Comparison of ENCODE assay signal across 12 mouse cellular contexts in genomic region chr9:43777362-43778360, GRCm38 (mm10). TPM values are rescaled to one million over a fixed set of nuclear protein-coding genes. Genes with fewer than 3 reads are reported as not detected.
DNase-seq lines count a peak whose midpoint lies in the region; ATAC-seq and TF ChIP-seq lines count a peak whose summit lies in the region.
"Had no signal": no experiment of that assay in that cellular context is flagged by ENCODE, and none has a peak within 500 bp of the region (broad histone marks: within the 10 kb centered on the region; RNA-seq: fewer than 3 reads in every experiment).

No protein-coding gene starts in this region.

- no peaks in the 10 kb centered on the region for H3K27me3 ChIP-seq in midbrain, embryonic 10.5 days (ENCODE audit: low read depth, poor library complexity, severe bottlenecking)
- no peaks in the 10 kb centered on the region for H3K27me3 ChIP-seq in midbrain, embryonic 15.5 days (replicated peaks)
- H3K27me3 ChIP-seq in kidney, postnatal 0 days (ENCODE audit: insufficient read depth, low read length) = no peaks in the 10 kb centered on the region
- H3K27me3 ChIP-seq: heart, embryonic 15.5 days had no signal

- H3K4me2 ChIP-seq in midbrain, embryonic 15.5 days = no peak overlapping the region
- H3K4me2 ChIP-seq in kidney, postnatal 0 days (ENCODE audit: low read length) = no peak overlapping the region
- H3K4me2 ChIP-seq: heart, embryonic 15.5 days had no signal

- H3K9ac ChIP-seq in midbrain, embryonic 15.5 days = no peak overlapping the region
- H3K9ac ChIP-seq in kidney, postnatal 0 days (ENCODE audit: low read depth, low read length) = no peak overlapping the region
- H3K9ac ChIP-seq: heart, embryonic 15.5 days had no signal

- intact Hi-C loops in gastrocnemius, postnatal 36 days (cut with DNase I) = no loop called here
- intact Hi-C loops in left cerebral cortex, postnatal 25 days (cut with DNase I) = no loop called here
- intact Hi-C loops in left cerebral cortex, postnatal 10 days (cut with DNase I) = no loop called here

- 0 out of 2 replicates have a peak, but pooled peaks cover 2% of the 10 kb centered on the region for H3K36me3 ChIP-seq in midbrain, embryonic 10.5 days
- no peaks in the 10 kb centered on the region for H3K36me3 ChIP-seq in midbrain, embryonic 15.5 days (replicated peaks)
- H3K36me3 ChIP-seq in kidney, postnatal 0 days (ENCODE audit: insufficient read depth, low read length) = no peaks in the 10 kb centered on the region
- H3K36me3 ChIP-seq: heart, embryonic 15.5 days had no signal

- TF ChIP-seq CTCF in kidney, postnatal 0 days (IDR thresholded peaks at IDR 0.05; ENCODE audit: low read depth) = peak; percentile 25; the same call in 1 of the 2 replicates

- peak overlapping the region; percentile 61 for H3K27ac ChIP-seq in midbrain, embryonic 10.5 days (replicated peaks)
- no peak overlapping the region for H3K27ac ChIP-seq in midbrain, embryonic 15.5 days
- no peak overlapping the region for H3K27ac ChIP-seq in kidney, postnatal 0 days
- H3K27ac ChIP-seq: heart, embryonic 15.5 days had no signal

- 90% methylated on average over 16 of the region's 16 CpGs for WGBS in midbrain, embryonic 10.5 days
- 81% methylated on average over 16 of the region's 16 CpGs for WGBS in midbrain, embryonic 15.5 days
- 76% methylated on average over 16 of the region's 16 CpGs for WGBS in kidney, postnatal 0 days

- no peak overlapping the region for H3K4me3 ChIP-seq in midbrain, embryonic 10.5 days
- H3K4me3 ChIP-seq in midbrain, embryonic 15.5 days = no peak overlapping the region
- H3K4me3 ChIP-seq in kidney, postnatal 0 days (replicated peaks; ENCODE audit: low read depth, low read length) = no peak overlapping the region
- H3K4me3 ChIP-seq: erythroblast, embryonic 14.5 days; heart, embryonic 15.5 days had no signal

- no peaks in the 10 kb centered on the region for H3K9me3 ChIP-seq in midbrain, embryonic 10.5 days (replicated peaks)
- no peaks in the 10 kb centered on the region for H3K9me3 ChIP-seq in midbrain, embryonic 15.5 days
- no peaks in the 10 kb centered on the region for H3K9me3 ChIP-seq in kidney, postnatal 0 days (replicated peaks; ENCODE audit: low read length)
- H3K9me3 ChIP-seq: heart, embryonic 15.5 days had no signal

- H3K4me1 ChIP-seq in midbrain, embryonic 10.5 days = peaks cover 72% of the 10 kb centered on the region
- peaks cover 20% of the 10 kb centered on the region for H3K4me1 ChIP-seq in midbrain, embryonic 15.5 days
- H3K4me1 ChIP-seq in kidney, postnatal 0 days (replicated peaks; ENCODE audit: insufficient read depth, low read length) = peaks cover 3% of the 10 kb centered on the region; the same call in 1 of the 2 replicates

- ATAC-seq in midbrain, embryonic 15.5 days (replicated peaks) = no peak
- peak; percentile 58; the same call in 1 of the 2 replicates for ATAC-seq in kidney, postnatal 0 days (replicated peaks; ENCODE audit: low FRiP score, low read depth)

- peak; percentile 37 for DNase-seq in gastrocnemius, postnatal 10 days
- DNase-seq in gastrocnemius, postnatal 36 days = no peak
- DNase-seq in midbrain, embryonic 10.5 days (ENCODE audit: low spot score) = no peak
- DNase-seq in kidney, postnatal 0 days (ENCODE audit: low spot score) = no peak
- no peak for DNase-seq in left cerebral cortex, postnatal 25 days (ENCODE audit: low spot score in 2 of 2)
- no peak for DNase-seq in layer of hippocampus, postnatal 10 days (ENCODE audit: low spot score in 2 of 2)
- DNase-seq in left cerebral cortex, postnatal 10 days (ENCODE audit: extremely low spot score in 1 of 2, low spot score in 2 of 2) = no peak
- DNase-seq: adrenal gland, adult 2 months; thymus, postnatal 36 days had no signal

RNA-seq across cellular contexts. Expression of gene Nectin1, which starts 33.9 kb away (rescaled TPM):
- 1 to 10 TPM; 7.7 to 9.7 TPM for total RNA-seq in gastrocnemius, postnatal 10 days (2021)
- total RNA-seq in gastrocnemius, postnatal 36 days (2021) = 1 to 10 TPM; 1.8 to 2.3 TPM
- 6.9 and 7.3 TPM in 2 replicates for polyA plus RNA-seq in midbrain, embryonic 10.5 days (2016; fragmentation: Nextera tagmentation; extraction: Ambion mirVana)
- polyA plus RNA-seq in midbrain, embryonic 15.5 days (2015; fragmentation: Nextera tagmentation; extraction: Ambion mirVana) = 14.7 and 15.9 TPM in 2 replicates
- 3.7 and 3.9 TPM in 2 replicates for polyA plus RNA-seq in kidney, postnatal 0 days (2015; fragmentation: Nextera tagmentation; extraction: Ambion mirVana)
- total RNA-seq in left cerebral cortex, postnatal 25 days (2021) = 100 to 1,000 TPM in 1 of 2 experiments, 10 to 100 TPM in 1; 91.2 to 115 TPM
- 100 to 1,000 TPM in 1 of 2 experiments, 10 to 100 TPM in 1; 96.1 to 106 TPM for total RNA-seq in layer of hippocampus, postnatal 10 days (2021)
- 100 to 1,000 TPM in 1 of 2 experiments, 10 to 100 TPM in 1; 99.6 to 104 TPM for total RNA-seq in left cerebral cortex, postnatal 10 days (2021)

Comparison
In these comparisons a context has a peak if more than half of its experiments do, and no peak if none do; other contexts are left out.
1. RNA of gene Nectin1, which starts 33.9 kb away (total RNA-seq): 91.2 to 115 TPM in left cerebral cortex, postnatal 25 days, 96.1 to 106 TPM in layer of hippocampus, postnatal 10 days and 99.6 to 104 TPM in left cerebral cortex, postnatal 10 days; 7.7 to 9.7 TPM in gastrocnemius, postnatal 10 days and 1.8 to 2.3 TPM in gastrocnemius, postnatal 36 days; every median in the first group is over 4 times any median in the second.